Mouse (Mus musculus): ENCODE measurements at regions not wholly inside any gene's neighbourhood (a gene's known extent, or its start where the extent isn't known, plus 50 kb on each side); places are given as distances from the start of the nearest gene placed in this dataset.
"Not testable (repeated sequence)": the region's sequence is repeated elsewhere in the genome, so short reads cannot be mapped to it uniquely, and the experiment has no call there.

DNA sequence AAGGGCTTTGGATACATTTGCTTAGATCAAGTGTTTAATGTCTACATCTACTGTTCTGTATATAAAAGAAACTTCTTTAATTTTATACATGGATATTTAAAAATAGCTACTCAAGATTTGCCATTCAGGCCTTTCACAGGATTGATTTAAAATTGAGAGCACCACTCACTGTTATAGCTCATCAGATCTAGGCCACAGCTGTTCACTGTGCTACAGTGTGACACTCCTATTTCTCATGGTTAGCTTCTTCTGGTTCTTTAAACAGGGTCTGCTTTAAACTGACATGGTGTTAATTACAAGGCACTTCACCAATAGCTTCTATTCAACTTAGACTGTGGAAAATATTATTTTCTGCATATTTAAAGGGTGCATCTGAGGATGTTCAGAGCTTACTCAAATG lies 655.3 kb downstream of the Fam19a2 start:
- ATAC-seq, result no peak
- no peaks in the 10 kb centered on the region for H3K4me1 ChIP-seq (replicated peaks)
- no peak overlapping the region for H3K4me2 ChIP-seq (replicated peaks)
- no peaks in the 10 kb centered on the region for H3K9me3 ChIP-seq
- no peaks in the 10 kb centered on the region for H3K36me3 ChIP-seq
- H3K27ac ChIP-seq, result no peak overlapping the region
- H3K9ac ChIP-seq (replicated peaks), result no peak overlapping the region
- H3K4me3 ChIP-seq (replicated peaks), result no peak overlapping the region
- H3K27me3 ChIP-seq, result no peaks in the 10 kb centered on the region

DNA sequence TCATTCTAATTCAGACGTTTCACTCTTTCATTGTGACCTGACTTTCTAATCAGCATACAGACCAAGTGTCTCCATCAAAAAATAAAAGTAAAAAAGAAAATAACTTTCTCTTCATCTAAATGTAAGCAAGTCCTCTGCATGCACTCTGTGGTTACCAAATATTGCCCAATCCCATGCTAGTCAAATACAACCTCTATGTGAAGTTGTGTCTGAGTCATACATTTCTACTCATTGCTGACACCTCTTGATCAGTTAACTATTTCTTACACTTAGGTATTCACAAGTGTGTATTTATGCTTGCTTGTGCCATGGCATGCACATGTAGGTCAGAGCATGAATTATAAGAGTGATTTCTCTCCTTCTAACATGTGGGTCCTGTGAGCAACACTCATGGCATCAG lies 666.2 kb downstream of the Fam19a2 start:
- WGBS, result 91% methylated on average over 1 of the region's 1 CpGs

DNA sequence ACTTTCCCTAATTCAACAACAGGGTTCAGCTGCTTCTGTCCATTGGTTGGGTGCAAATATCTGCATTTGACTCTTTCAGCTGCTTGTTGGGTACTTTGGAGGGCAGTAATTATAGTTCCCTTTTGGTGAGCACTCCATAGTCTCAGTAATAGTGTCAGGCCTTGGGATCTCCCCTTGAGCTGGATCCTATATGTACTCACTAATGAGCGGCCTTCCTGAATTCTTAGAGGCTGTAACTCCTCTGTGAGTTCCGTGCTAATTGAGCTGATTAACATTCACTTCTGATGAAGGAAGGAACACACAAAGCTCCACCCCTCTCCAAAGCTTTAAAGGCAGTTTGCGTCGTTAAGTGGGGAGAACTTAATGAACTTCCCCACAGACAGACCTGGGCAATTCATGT lies 674.9 kb downstream of the Fam19a2 start:
- H3K27me3 ChIP-seq; H3K4me1 ChIP-seq (replicated peaks); H3K9me3 ChIP-seq; H3K4me3 ChIP-seq (replicated peaks); H3K27ac ChIP-seq; H3K9ac ChIP-seq (replicated peaks); H3K4me2 ChIP-seq (replicated peaks); H3K36me3 ChIP-seq; ATAC-seq: not testable (repeated sequence)
- WGBS, result 75% methylated on average over 4 of the region's 4 CpGs

More for the DNA sequence above, 666.2 kb downstream of the Fam19a2 start:
- Histone ChIP-seq H3K9ac (replicated peaks) (no peak overlapping the region), H3K4me2 (replicated peaks) (no peak overlapping the region), H3K27me3 (no peaks in the 10 kb centered on the region), H3K4me3 (replicated peaks) (no peak overlapping the region), H3K27ac (no peak overlapping the region), H3K36me3 (no peaks in the 10 kb centered on the region), H3K4me1 (replicated peaks) (no peaks in the 10 kb centered on the region), H3K9me3 (no peaks in the 10 kb centered on the region)
- no peak for ATAC-seq
